Mouse (Mus musculus): ENCODE measurements around the gene Mob3a.

- TF ChIP-seq POLR2A (IDR thresholded peaks at IDR 0.05; ENCODE audit: low read depth, low read length) (no peak; the same call in 1 of the 2 replicates), CTCF (conservative IDR thresholded peaks at IDR 0.05 in 1 of 2, IDR thresholded peaks at IDR 0.05 in 1 of 2; ENCODE audit: low read depth in 2 of 2, low read length in 2 of 2) (no peak), NELFE (IDR thresholded peaks at IDR 0.05; ENCODE audit: low read depth, low read length) (no peak), RAD21 (IDR thresholded peaks at IDR 0.05; ENCODE audit: low read depth, low read length) (no peak), SIN3A (IDR thresholded peaks at IDR 0.05; ENCODE audit: low read length) (no peak), E2F4 (IDR thresholded peaks at IDR 0.05; ENCODE audit: insufficient replicate concordance, low read depth, low read length) (no peak), PAX5 (IDR thresholded peaks at IDR 0.05; ENCODE audit: low read length) (no peak), ZC3H11A (IDR thresholded peaks at IDR 0.05; ENCODE audit: low read depth, low read length) (no peak)
These were observed 4.4 kb downstream of the Mob3a start for GRCm38 (mm10) chr10:80697393-80697787.
